Mouse (Mus musculus) right cerebral cortex, postnatal 10 days (tissue): ENCODE measurements around the gene Sfmbt2.

Experiments
- DNase-seq, 2 experiments: peaks; one replicate each; pipeline ENCODE4 v3.0.0; 2021; ENCODE audit warnings: low spot score in 2 of 2

Sfmbt2 gene

GRCm38 (mm10) chr2:10558816-10559215 is 188.5 kb downstream of the Sfmbt2 start:
- DNase-seq = no peak

GRCm38 (mm10) chr2:10565491-10565890 is 195.2 kb downstream of the Sfmbt2 start:
- no peak for DNase-seq

DNA sequence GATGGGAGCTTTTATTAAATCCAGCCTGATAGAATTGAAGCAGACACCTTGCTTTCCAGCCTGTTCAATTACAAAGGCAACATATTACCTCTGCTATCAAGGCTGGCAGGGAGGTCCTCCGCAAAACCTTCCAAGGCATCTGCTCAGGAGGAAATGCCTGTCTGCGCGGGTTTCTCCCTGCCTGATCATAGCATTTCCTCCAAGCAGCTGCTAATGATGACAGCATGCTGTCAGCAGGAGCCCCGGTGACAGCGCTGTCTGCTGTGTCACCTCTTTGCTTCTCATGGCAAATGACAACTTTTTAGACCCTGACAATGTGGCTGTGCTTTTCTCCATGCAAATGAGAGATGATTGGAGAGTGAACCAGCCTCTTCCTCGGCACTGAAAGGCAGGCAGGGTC is 199.1 kb downstream of the Sfmbt2 start:
- DNase-seq = no peak

DNA sequence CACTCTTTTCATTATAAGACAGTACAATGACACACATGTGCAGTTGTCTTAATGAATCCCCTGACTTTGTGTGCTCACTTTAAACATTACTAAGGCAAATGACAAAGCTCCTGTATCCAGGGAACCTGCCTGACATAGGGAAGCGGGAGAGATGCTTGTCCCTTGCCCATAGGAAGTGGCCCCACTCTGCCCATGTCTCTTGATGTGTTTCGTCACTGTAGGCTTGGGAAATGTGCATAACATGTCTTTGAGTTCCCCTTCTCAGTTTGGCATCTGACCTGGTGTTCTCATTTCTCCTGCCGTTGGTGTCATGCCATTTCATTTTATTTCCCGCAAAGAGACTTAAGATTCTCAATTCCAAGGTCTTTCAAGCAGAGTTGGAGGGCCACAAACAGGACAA is 202.0 kb downstream of the Sfmbt2 start:
- DNase-seq = no peak

DNA sequence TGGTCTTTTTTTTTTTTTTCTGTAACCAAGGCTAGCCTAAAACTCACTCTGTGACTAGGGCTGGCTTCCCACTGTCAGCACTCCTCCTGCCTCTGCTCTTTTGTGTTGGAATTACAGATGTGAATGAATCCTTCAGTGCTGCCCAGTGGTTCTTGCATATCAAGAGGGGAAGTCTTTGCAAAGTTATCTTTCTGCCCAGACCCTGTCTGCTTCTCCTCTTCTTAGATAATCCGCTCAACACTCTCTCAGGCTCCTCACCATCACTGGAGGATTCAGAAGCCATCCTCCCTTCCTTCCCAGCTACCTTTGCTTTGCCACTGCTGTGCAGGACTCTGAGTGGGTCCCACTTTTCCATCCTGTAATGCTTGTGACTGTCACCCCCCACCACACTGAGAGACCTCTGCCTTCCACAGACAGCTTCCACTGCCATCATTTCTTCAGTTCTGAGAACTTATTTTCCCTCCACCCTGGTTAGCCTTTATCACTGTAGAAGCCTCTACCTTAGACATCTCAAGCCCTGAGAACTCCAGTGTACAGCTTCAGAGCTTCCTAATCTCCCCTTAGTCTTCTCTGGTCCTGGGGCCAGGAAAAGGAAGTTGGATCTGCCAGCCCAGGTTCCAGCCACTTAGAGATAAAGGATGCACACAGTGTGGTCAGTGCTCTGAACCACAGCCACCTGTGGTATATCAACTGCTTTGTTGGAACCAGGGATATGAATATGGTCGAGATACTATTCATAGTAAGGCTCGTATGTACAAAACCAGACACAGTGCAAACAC is 205.8 kb downstream of the Sfmbt2 start:
- DNase-seq = no peak

DNA sequence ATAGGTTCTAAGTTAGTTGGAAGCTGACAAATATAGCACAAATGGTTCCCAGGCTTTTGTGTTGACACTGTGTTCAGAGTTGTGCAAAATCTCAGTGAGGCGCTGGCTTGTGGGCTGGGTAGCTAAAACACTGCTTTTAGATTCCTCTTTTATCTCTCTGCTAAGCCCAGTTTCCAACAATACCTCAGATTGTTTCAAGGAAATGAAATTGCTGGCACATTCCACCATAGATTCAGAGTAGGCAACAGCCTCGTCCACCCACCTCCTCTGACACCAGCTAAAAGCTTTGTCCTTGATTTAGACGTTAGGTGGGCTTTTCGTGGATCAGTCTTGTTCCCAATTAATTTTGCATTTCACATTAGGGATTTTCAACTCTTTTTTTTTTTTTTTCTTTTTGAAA is 212.4 kb downstream of the Sfmbt2 start:
- peak in 1 of 2 experiments; percentile 33 for DNase-seq

DNA sequence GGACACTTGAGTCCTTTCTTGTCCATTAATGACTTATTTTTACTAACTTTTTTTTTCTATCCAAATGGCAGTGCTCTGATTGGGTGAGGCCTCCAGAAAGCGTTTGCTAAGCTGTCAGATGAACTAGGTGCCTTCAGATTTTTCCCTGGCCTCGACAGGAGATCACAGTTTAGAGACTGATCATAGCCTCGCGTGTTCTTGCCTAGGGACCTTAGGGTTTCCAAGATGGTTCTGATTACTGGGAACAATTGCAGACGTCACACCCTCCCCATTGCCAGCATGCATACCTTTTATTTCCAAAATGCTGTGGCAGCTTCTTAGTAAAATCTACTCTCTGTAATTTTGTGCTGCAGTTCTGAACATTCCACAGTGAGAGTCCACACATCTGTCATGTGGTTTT is 212.8 kb downstream of the Sfmbt2 start:
- DNase-seq = no peak

- DNase-seq = peak in 1 of 2 experiments; percentile 37
Measured at GRCm38 (mm10) chr2:10591310-10591709, 221.0 kb downstream of the Sfmbt2 start.

DNA sequence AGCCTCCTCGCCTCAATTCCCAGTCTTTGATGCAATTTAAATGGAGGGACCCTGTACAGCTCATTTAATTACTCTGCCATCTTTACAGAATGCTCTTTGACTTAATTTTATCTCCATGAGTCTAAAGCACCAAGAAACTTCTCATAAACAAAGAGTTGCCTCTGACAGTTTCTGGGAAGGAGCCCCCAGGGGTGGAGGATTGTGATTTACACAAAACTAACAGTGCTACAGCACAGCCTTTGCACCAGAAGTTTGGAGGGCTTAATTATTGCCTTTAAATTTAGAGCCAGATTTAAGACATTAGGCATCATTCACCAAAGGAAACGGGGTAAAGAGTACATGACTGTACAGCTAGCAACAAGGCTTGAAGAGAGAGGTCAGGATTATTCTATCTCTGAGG is 245.2 kb downstream of the Sfmbt2 start:
- no peak for DNase-seq
